Mouse (Mus musculus) brain, adult 10 weeks (tissue): ENCODE data around the gene 1110012L19Rik. TPM values are rescaled to one million over a fixed set of nuclear protein-coding genes. Genes with fewer than 3 reads are reported as not detected.

Experiments
- polyA plus RNA-seq: library from polyadenylated mRNA; stranded (reverse); fragments of 350-450 nt; fragmentation: Illumina TruSeq; extraction: RNeasy Lipid Tissue Mini Kit (QIAGEN cat#74804); gene quantifications from one replicate; pipeline ENCODE4 v1.2.3, GENCODE M21; 2015; ENCODE audit warnings: low read depth, low replicate concordance

Gene 1110012L19Rik
- polyA plus RNA-seq: 27.9 TPM

GRCm38 (mm10) chrX:70385276-70385961, at the start of gene 1110012L19Rik:
Gene 1110012L19Rik, plus strand, starts transcription at chrX:70385877.

DNA sequence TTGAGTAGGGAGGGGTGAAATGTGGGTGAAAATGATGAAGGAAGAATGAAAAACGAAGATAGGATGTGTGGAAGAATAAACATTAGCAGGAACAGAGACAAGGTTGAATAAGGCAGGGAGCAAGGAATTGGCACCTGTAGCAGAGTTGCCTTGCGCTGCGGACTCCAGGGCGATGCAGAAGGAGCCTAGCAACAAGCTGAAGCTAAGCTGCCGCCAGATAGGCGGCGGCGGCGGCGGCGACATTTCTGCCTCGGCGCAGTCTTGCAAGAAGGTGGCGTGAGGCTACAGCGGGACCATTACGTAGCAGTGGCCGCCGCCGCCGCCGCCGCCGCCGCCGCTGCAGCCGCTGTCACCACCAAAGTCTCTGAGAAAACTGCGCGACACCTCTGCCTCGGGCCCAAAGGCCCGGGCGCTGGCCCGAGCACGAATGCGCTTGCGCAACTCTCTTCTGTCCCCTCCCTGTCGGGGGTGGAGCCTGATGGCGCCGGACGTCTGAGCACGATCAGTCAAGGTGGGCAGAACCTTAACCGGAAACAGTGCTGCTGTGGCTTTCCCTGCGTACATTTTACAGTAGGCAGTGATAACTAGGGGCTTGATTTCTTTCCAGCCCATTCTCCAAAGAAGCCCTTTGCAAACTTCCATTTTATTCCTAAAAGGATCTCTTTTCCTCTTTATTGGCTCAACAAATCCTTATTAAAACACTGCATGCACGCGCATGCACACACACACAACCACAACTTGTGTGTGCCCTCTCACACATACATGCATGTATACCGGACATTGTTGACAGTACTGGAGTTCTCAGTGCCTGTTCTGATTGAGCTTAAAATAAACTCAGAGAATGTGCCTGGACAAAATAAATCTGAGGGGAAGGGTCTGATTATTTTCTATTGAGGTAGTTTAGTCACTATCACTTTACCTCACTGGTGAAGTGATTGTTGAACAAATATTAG, 20.7 kb upstream of the 1110012L19Rik start, which contains the start of gene Ids:
Ids (minus strand) TSS at position 424 of the 953 bp plus-strand sequence.

Other genes starting within 250 kb of the 1110012L19Rik start
- 268 TPM for gene Ids, start 20.8 kb upstream of the 1110012L19Rik start, polyA plus RNA-seq
- 56.5 TPM for gene Tmem185a, start 91.3 kb downstream of the 1110012L19Rik start, polyA plus RNA-seq